8 mouse cellular contexts compared by ENCODE assay signal in genomic region chr16:30144818-30145464, GRCm38 (mm10).
DNase-seq lines count a peak whose midpoint lies in the region; ATAC-seq lines count a peak whose summit lies in the region.

No protein-coding gene starts in this region.

- no peak overlapping the region for H3K27ac ChIP-seq in neural tube, embryonic 11.5 days (ENCODE audit: low read depth, low read length)
- H3K27ac ChIP-seq in forebrain, embryonic 11.5 days (ENCODE audit: low read depth, low read length): no peak overlapping the region
- H3K27ac ChIP-seq in limb, embryonic 12.5 days: peak overlapping the region; percentile 62; the same call in 1 of the 2 replicates
- no peak overlapping the region for H3K27ac ChIP-seq in neural tube, embryonic 15.5 days (replicated peaks)

- no peaks in the 10 kb centered on the region for H3K9me3 ChIP-seq in neural tube, embryonic 11.5 days (ENCODE audit: control insufficient read depth, low read length)
- H3K9me3 ChIP-seq in forebrain, embryonic 11.5 days (ENCODE audit: control insufficient read depth, low read length): no peaks in the 10 kb centered on the region
- no peaks in the 10 kb centered on the region for H3K9me3 ChIP-seq in limb, embryonic 12.5 days
- H3K9me3 ChIP-seq in neural tube, embryonic 15.5 days (replicated peaks): no peaks in the 10 kb centered on the region

- no peaks in the 10 kb centered on the region for H3K36me3 ChIP-seq in neural tube, embryonic 11.5 days (ENCODE audit: control insufficient read depth, insufficient read depth, low read length)
- H3K36me3 ChIP-seq in forebrain, embryonic 11.5 days (ENCODE audit: control insufficient read depth, insufficient read depth, low read length): no peaks in the 10 kb centered on the region
- no peaks in the 10 kb centered on the region for H3K36me3 ChIP-seq in limb, embryonic 12.5 days
- no peaks in the 10 kb centered on the region for H3K36me3 ChIP-seq in neural tube, embryonic 15.5 days

- WGBS in neural tube, embryonic 11.5 days: 20% methylated on average over 13 of the region's 13 CpGs
- 18% methylated on average over 13 of the region's 13 CpGs for WGBS in forebrain, embryonic 11.5 days
- WGBS in limb, embryonic 12.5 days: 12% methylated on average over 13 of the region's 13 CpGs
- 18% methylated on average over 13 of the region's 13 CpGs for WGBS in neural tube, embryonic 15.5 days

- H3K4me2 ChIP-seq in neural tube, embryonic 11.5 days (ENCODE audit: low read depth): peak overlapping the region; percentile 30
- peak overlapping the region; percentile 31; the same call in 1 of the 2 replicates for H3K4me2 ChIP-seq in forebrain, embryonic 11.5 days (ENCODE audit: low read depth, low read length, severe bottlenecking)
- H3K4me2 ChIP-seq in limb, embryonic 12.5 days: peak overlapping the region; percentile 53
- peak overlapping the region; percentile 53 for H3K4me2 ChIP-seq in neural tube, embryonic 15.5 days

- H3K4me3 ChIP-seq in neural tube, embryonic 11.5 days (ENCODE audit: low read depth, low read length): no peak overlapping the region
- no peak overlapping the region for H3K4me3 ChIP-seq in forebrain, embryonic 11.5 days (ENCODE audit: low read depth, low read length)
- peak overlapping the region; percentile 17 for H3K4me3 ChIP-seq in limb, embryonic 12.5 days (replicated peaks)
- H3K4me3 ChIP-seq in neural tube, embryonic 15.5 days (replicated peaks): 0 out of 2 replicates have a peak overlapping the region, but pooled peaks have one; percentile 13

- no peak overlapping the region; the same call in 1 of the 2 replicates for H3K9ac ChIP-seq in neural tube, embryonic 11.5 days (ENCODE audit: low read length)
- no peak overlapping the region for H3K9ac ChIP-seq in forebrain, embryonic 11.5 days (ENCODE audit: low read length)
- no peak overlapping the region; the same call in 1 of the 2 replicates for H3K9ac ChIP-seq in limb, embryonic 12.5 days (replicated peaks)
- no peak overlapping the region for H3K9ac ChIP-seq in neural tube, embryonic 15.5 days (replicated peaks)

- H3K4me1 ChIP-seq in neural tube, embryonic 11.5 days (ENCODE audit: control insufficient read depth, insufficient read depth, low read length): peaks cover 7% of the 10 kb centered on the region; the same call in 1 of the 2 replicates
- H3K4me1 ChIP-seq in forebrain, embryonic 11.5 days (replicated peaks; ENCODE audit: control insufficient read depth, insufficient read depth, low read length): peaks cover 4% of the 10 kb centered on the region
- peaks cover 54% of the 10 kb centered on the region for H3K4me1 ChIP-seq in limb, embryonic 12.5 days (replicated peaks)
- H3K4me1 ChIP-seq in neural tube, embryonic 15.5 days: peaks cover 8% of the 10 kb centered on the region

- DNase-seq in neural tube, embryonic 11.5 days (ENCODE audit: low spot score): no peak
- DNase-seq in neural tube, embryonic 10.5 days (ENCODE audit: extremely low spot score, low spot score): no peak
- no peak for DNase-seq in forebrain, embryonic 11.5 days (ENCODE audit: low spot score)
- DNase-seq in gastrocnemius, postnatal 10 days: no peak
- DNase-seq in right cerebral cortex, postnatal 14 days: no peak

- no peak for ATAC-seq in neural tube, embryonic 11.5 days (ENCODE audit: insufficient read depth, low FRiP score, low TSS enrichment)
- no peak for ATAC-seq in forebrain, embryonic 11.5 days (replicated peaks; ENCODE audit: low FRiP score)
- no peak for ATAC-seq in limb, embryonic 12.5 days (ENCODE audit: insufficient number of reproducible peaks, insufficient read depth, low FRiP score, low TSS enrichment, low read depth)
- ATAC-seq in neural tube, embryonic 15.5 days (ENCODE audit: low FRiP score): no peak
- no peak for ATAC-seq in granulocyte monocyte progenitor cell, adult 5-6 weeks (replicated peaks; ENCODE audit: poor library complexity, severe bottlenecking)

- peaks cover 8% of the 10 kb centered on the region for H3K27me3 ChIP-seq in neural tube, embryonic 11.5 days (ENCODE audit: control insufficient read depth, insufficient read depth, low read length)
- peaks cover 17% of the 10 kb centered on the region for H3K27me3 ChIP-seq in forebrain, embryonic 11.5 days (ENCODE audit: control insufficient read depth, insufficient read depth, low read length)
- peaks cover 17% of the 10 kb centered on the region; the same call in 1 of the 2 replicates for H3K27me3 ChIP-seq in limb, embryonic 12.5 days
- H3K27me3 ChIP-seq in neural tube, embryonic 15.5 days (replicated peaks): peaks cover 5% of the 10 kb centered on the region; the same call in 1 of the 2 replicates

Comparison
In these comparisons a context has a peak if more than half of its experiments do, and no peak if none do; other contexts are left out.
1. H3K4me3 ChIP-seq: peak in limb, embryonic 12.5 days (single experiment) and neural tube, embryonic 15.5 days (single experiment); none in neural tube, embryonic 11.5 days (single experiment) and forebrain, embryonic 11.5 days (single experiment).
2. Peak in every context shown above with its lines, with median percentiles within 50 percentile points of each other: H3K4me2 ChIP-seq.